Mouse (Mus musculus) embryonic stem cell, embryonic (primary cell): ENCODE measurements at regions not wholly inside any gene's neighbourhood (a gene's known extent, or its start where the extent isn't known, plus 50 kb on each side); places are given as distances from the start of the nearest gene placed in this dataset.

Experiments used
- CTCF ChIA-PET, 4 experiments: fragments of 300-600 bp in 2 of 4; fragments of 350-600 bp in 2 of 4; sonication (Branson Sonifier 250); formaldehyde crosslinking; loops; one replicate each; lab custom pipeline; 2022; ENCODE audit warnings: inconsistent platforms in 2 of 4; lab: Charles Lee
- POLR2A ChIA-PET, 4 experiments: fragments of 300-600 bp in 2 of 4; fragments of 350-600 bp in 2 of 4; sonication (Branson Sonifier 250); formaldehyde crosslinking; loops; one replicate each; lab custom pipeline; 2022; ENCODE audit warnings: antibody characterized with exemption in 4 of 4, inconsistent platforms in 1 of 4; lab: Charles Lee

GRCm38 (mm10) chr19:15053582-15054141 is 455.8 kb upstream of the Tle4 start:
- ChIA-PET POLR2A (interaction anchor here in 1 of 4 experiments (0.8 kb wide), 1 partner anchor 19 kb away, joined by 3 read pairs; no protein-coding TSS in a partner anchor), CTCF (interaction anchor here in 1 of 4 experiments (0.6 kb wide), 1 partner anchor 21 kb away, joined by 3 read pairs; no protein-coding TSS in a partner anchor)

GRCm38 (mm10) chr19:15052642-15053239 is 454.9 kb upstream of the Tle4 start:
- POLR2A ChIA-PET: no interaction called here
- CTCF ChIA-PET: no interaction called here

DNA sequence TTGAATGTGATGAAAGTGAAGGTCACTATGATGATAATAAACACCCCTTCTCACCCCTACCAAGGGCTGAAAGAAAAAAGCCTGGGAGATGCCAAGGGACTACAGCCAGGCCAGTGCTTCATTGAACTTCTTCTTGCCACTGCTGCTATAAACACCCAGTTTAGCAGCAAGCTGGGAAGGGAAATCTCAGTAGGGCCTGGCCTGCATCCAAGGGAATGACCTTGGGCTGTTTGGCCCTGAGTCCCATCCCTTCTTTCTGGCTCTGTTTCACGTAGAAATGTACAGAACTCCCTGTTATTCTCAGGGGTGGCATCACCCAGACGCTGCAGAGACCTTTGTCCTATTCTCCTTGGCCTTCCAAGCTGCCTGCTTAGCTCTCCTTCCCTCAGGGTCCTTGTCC is 450.0 kb upstream of the Tle4 start:
- ChIA-PET CTCF (no interaction called here), POLR2A (no interaction called here)

GRCm38 (mm10) chr19:15047306-15047868 is 449.5 kb upstream of the Tle4 start:
- POLR2A ChIA-PET: no interaction called here
- CTCF ChIA-PET: no interaction called here

GRCm38 (mm10) chr19:15035554-15035953 is 437.7 kb upstream of the Tle4 start:
- ChIA-PET POLR2A (interaction anchor here in 1 of 4 experiments (0.6 kb wide), 1 partner anchor 142 kb away, joined by 12 read pairs; no protein-coding TSS in a partner anchor), CTCF (interaction anchor here (0.5 to 2.0 kb wide), 7 partner anchors 8 to 1914 kb away, joined by 3 to 7 read pairs (median 3); no protein-coding TSS in a partner anchor)

DNA sequence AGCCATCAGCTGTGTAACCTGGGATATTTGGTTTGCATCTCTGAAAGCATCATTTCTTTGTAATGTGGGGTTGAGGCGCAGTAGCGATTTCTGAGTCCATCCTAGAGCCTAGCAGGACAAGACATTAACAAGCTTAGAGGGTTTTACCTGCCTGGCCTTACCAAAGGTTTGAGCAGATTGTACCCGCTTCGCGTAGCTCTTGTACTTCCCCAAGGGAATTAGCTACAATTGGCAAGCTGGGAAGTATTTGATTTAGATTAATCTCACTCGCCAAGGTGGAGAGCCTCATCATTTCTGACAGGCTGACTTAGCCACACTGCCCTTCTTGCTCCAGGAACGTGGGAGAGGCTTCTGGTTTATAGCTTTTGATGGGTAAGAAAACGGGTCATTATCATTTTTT is 436.1 kb upstream of the Tle4 start:
- ChIA-PET CTCF (interaction anchor here in 2 of 4 experiments (0.7 to 1.2 kb wide), 2 partner anchors 9 to 231 kb away, joined by 3 to 4 read pairs; no protein-coding TSS in a partner anchor), POLR2A (interaction anchor here in 2 of 4 experiments (0.6 to 0.8 kb wide), 2 partner anchors 20 to 435 kb away, joined by 3 read pairs; partner anchors contain the start of gene Tle4 (in 1 of the 2))

DNA sequence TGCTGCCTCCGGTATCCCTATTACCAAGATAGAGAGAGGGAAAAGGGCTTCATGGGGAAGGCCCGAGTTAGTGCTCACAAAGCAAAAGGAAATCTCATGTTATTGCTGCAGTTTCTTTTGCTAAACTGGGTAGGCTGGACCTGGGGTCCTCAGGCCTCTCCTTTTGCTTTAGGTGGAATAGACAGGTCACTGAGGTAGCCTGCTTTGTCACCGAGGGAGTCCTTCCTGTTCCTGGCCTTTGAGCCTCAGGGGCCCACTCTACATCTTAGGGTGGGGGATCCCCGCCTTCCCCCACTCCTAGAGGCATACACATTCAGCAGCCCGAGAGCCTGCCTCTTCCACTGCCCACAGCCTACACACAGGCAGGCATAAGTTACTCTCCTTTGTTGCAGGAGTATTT is 435.5 kb upstream of the Tle4 start:
- ChIA-PET CTCF (interaction anchor here in 3 of 4 experiments (0.6 to 1.2 kb wide), 3 partner anchors 9 to 655 kb away, joined by 3 to 5 read pairs (median 4); no protein-coding TSS in a partner anchor), POLR2A (interaction anchor here in 2 of 4 experiments (0.7 to 0.8 kb wide), 2 partner anchors 435 to 645 kb away, joined by 3 to 5 read pairs; partner anchors contain the start of gene Tle4 (in 1 of the 2))

DNA sequence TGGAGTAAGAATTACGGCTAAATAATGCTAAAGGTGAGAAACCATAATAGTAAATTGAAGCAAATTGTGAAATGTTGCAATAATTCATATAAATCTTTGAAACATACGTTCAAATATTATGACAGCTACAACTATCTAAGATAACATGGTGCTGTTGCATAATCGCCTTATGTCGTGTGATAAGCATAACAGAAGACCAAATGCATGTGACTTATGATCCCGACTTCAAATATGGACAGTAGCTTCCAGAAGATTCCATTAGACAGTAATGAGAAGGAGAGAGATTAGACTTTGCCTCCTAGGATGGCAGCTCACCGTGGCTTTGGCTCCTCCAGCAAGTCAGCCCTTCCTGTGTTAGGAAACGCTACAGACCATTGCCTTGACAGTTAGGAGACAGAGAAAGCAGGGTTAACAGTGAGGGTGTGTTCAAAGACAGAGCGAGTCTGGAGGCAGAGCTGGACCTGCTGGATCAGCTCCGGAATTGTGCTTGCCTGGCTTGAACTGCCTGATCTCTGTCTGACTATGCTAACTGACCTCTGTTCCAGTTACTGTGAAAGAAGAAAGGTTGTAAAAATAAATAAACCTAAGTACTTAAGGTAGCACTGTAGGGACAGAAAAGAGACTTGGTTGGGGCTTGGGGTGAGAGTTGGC is 434.6 kb upstream of the Tle4 start:
- ChIA-PET POLR2A (interaction anchor here in 1 of 4 experiments (0.7 kb wide), 2 partner anchors 194 to 644 kb away, joined by 4 to 5 read pairs; no protein-coding TSS in a partner anchor), CTCF (interaction anchor here in 1 of 4 experiments (0.7 kb wide), 1 partner anchor 267 kb away, joined by 3 read pairs; no protein-coding TSS in a partner anchor)

GRCm38 (mm10) chr19:15031483-15031882 is 433.6 kb upstream of the Tle4 start:
- CTCF ChIA-PET: no interaction called here
- POLR2A ChIA-PET: interaction anchor here in 1 of 4 experiments (1.0 kb wide), 1 partner anchor 10 kb away, joined by 3 read pairs; no protein-coding TSS in a partner anchor

- ChIA-PET CTCF (no interaction called here), POLR2A (no interaction called here)
These were observed 405.7 kb upstream of the Tle4 start for GRCm38 (mm10) chr19:15003596-15003995.

GRCm38 (mm10) chr19:14993344-14993743 is 395.5 kb upstream of the Tle4 start:
- POLR2A ChIA-PET: interaction anchor here in 1 of 4 experiments (1.0 kb wide), 1 partner anchor 22 kb away, joined by 3 read pairs; no protein-coding TSS in a partner anchor
- CTCF ChIA-PET: no interaction called here

GRCm38 (mm10) chr19:14970161-14970560 is 372.3 kb upstream of the Tle4 start:
- CTCF ChIA-PET: interaction anchor here in 1 of 4 experiments (0.7 kb wide), 1 partner anchor 546 kb away, joined by 3 read pairs; no protein-coding TSS in a partner anchor

DNA sequence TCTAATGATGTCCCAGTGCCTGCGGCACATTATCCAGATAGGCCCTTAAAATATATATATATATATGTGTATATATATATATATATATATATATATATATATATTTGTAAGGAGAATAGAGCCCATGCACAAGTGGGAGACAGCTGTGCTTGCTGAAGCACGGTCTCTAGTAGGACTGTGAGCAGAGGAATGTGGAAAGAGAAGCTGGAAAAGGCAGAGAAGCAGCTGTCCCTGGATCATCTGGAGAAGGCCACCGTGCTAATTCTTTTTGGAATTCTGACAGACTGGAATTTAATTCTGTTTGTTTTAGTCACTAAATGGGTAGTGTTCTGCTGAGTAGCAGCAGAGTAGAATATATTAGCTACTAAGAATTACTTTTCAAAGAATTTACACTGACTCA is 370.4 kb upstream of the Tle4 start:
- POLR2A ChIA-PET: no interaction called here
- CTCF ChIA-PET: no interaction called here

More at GRCm38 (mm10) chr19:14970161-14970560, 372.3 kb upstream of the Tle4 start:
- POLR2A ChIA-PET: interaction anchor here in 2 of 4 experiments (0.6 to 0.7 kb wide), 2 partner anchors 120 to 179 kb away, joined by 3 read pairs; no protein-coding TSS in a partner anchor

GRCm38 (mm10) chr19:14957727-14958126 is 359.9 kb upstream of the Tle4 start:
- CTCF ChIA-PET: interaction anchor here in 1 of 4 experiments (0.5 kb wide), 1 partner anchor 531 kb away, joined by 4 read pairs; no protein-coding TSS in a partner anchor
- POLR2A ChIA-PET: no interaction called here

DNA sequence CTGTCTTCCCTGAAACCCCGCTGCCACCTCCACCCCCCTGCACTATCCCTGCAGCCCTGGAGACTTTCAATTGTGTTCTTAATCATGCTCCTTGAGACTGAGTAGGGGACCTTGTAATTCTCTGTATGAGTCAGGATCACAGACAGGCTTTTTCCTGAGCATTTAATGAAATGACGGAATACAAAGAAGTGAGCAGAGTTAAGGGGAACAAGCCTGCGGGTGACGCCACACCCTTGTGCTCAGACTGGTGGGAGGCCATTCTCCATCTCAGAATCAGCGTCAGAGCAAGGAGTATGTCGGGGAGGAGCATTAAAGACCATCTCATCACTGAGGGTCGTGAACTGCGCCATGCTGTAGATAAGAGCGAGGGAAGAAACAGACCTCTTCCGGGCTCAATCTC is 359.3 kb upstream of the Tle4 start:
- CTCF ChIA-PET: no interaction called here
- POLR2A ChIA-PET: no interaction called here

- ChIA-PET CTCF (interaction anchor here in 2 of 4 experiments (0.5 to 0.6 kb wide), 2 partner anchors 59 to 154 kb away, joined by 3 read pairs; no protein-coding TSS in a partner anchor), POLR2A (no interaction called here)
These were observed 358.5 kb upstream of the Tle4 start for GRCm38 (mm10) chr19:14956392-14956791.

GRCm38 (mm10) chr19:14955969-14956368 is 358.1 kb upstream of the Tle4 start:
- CTCF ChIA-PET: interaction anchor here in 1 of 4 experiments (0.6 kb wide), 1 partner anchor 154 kb away, joined by 3 read pairs; no protein-coding TSS in a partner anchor
- POLR2A ChIA-PET: no interaction called here

DNA sequence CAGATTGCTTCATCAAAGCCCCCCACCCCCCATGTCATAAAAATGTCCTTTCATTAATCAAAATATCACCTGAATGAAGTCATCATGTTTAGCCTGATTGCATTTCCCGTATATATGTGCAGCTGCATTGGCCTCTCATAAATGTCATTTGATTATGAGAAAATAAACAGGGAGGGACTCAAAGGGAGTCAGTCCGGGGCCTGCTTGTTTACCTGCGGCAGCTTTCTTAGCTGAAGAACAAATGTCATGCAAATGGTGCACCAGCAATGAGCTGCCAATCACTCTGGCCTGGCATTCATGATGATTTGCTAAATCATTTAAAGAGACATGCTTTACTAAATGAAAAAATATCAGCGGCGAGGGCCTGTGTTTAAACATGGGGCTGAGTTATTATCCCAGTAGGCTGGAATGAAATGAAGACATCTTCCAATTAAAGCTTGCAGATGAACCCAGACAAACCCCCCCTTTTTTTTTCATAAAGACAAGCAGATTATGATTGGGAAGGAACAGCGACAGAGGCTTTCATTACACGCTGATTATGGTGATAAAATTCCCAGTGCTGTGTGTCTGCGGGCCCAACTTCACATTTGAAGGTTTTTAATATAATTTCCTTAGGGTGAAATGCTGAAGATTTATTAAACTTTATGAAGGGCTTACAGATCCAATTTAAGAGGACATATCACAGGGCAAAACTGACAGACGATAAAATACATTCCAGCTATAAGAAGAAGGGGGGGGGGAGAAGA is 342.5 kb upstream of the Tle4 start:
- ChIA-PET POLR2A (interaction anchor here in 2 of 4 experiments (0.6 to 1.2 kb wide), 4 partner anchors 108 to 577 kb away, joined by 3 to 5 read pairs (median 4); no protein-coding TSS in a partner anchor), CTCF (interaction anchor here in 1 of 4 experiments (0.6 kb wide), 1 partner anchor 862 kb away, joined by 6 read pairs; no protein-coding TSS in a partner anchor)
